Mouse (Mus musculus) layer of hippocampus, adult 2 months (tissue): Measurements from ENCODE around the gene Dnm3. TPM values are rescaled to one million over a fixed set of nuclear protein-coding genes. Genes with fewer than 3 reads are reported as not detected.

Experiments
- DNase-seq, 2 experiments: peaks; one replicate each; pipeline ENCODE4 v3.0.0; 2022; ENCODE audit warnings: low spot score in 2 of 2
- H3K27ac ChIP-seq: fragments of 200-600 bp; 2 replicates; pipeline ENCODE4 v1.8.1; 2022
- H3K4me3 ChIP-seq: fragments of 200-600 bp; 2 replicates; pipeline ENCODE4 v1.8.1; 2022; ENCODE audit warnings: mild to moderate bottlenecking
- CTCF ChIP-seq: fragments of 200-600 bp; conservative IDR thresholded peaks from 2 replicates; pipeline ENCODE4 v1.8.1; 2022; ENCODE audit warnings: antibody characterized with exemption, mild to moderate bottlenecking, moderate library complexity
- long read RNA-seq, 2 experiments: library from polyadenylated mRNA; stranded (forward); transcript quantifications; one replicate each; pipeline ENCODE4 v2.0.0; 2021; ENCODE audit warnings: borderline mapping rate in 2 of 2
- total RNA-seq, 2 experiments: library from RNA; stranded (reverse); gene quantifications; 2 replicates each; pipeline ENCODE4 v1.2.3; 2021

Dnm3 gene
- 10 to 100 TPM; 78.5 to 79.1 TPM for total RNA-seq
- long read RNA-seq, experiment 1, full-length matches to known transcripts, result 1 of 47 reads
- long read RNA-seq, experiment 1, partial matches to known transcripts, result 0 of 47 reads
- long read RNA-seq, experiment 1, other reads (novel, unspliced or antisense), result 46 of 47 reads
- long read RNA-seq, experiment 2, partial matches to known transcripts, result 12 of 41 reads
- long read RNA-seq, experiment 2, other reads (novel, unspliced or antisense), result 29 of 41 reads

GRCm38 (mm10) chr1:162477246-162478209 is at the start of gene Dnm3:
Dnm3 (minus strand) TSS chr1:162478034.
- peak; percentile 88 to 91 for DNase-seq
- Histone ChIP-seq H3K27ac (peak within 1 kb of the TSS; percentile 92), H3K4me3 (peak within 1 kb of the TSS; percentile 95)
- TF ChIP-seq CTCF, result peak; percentile 70

GRCm38 (mm10) chr1:162515116-162515515 is 37.3 kb upstream of the Dnm3 start:
- TF ChIP-seq CTCF, result no peak
- H3K4me3 ChIP-seq, result no peak overlapping the region
- H3K27ac ChIP-seq, result no peak overlapping the region
- no peak for DNase-seq

GRCm38 (mm10) chr1:162510013-162510356 is 32.2 kb upstream of the Dnm3 start:
- no peak for TF ChIP-seq CTCF
- Histone ChIP-seq H3K27ac (peak overlapping the region; percentile 33; the same call in 1 of the 2 replicates), H3K4me3 (no peak overlapping the region)
- no peak for DNase-seq

- no peak for TF ChIP-seq CTCF
- DNase-seq, result no peak
- peak overlapping the region; percentile 33; the same call in 1 of the 2 replicates for H3K27ac ChIP-seq
- H3K4me3 ChIP-seq, result no peak overlapping the region
Measured at GRCm38 (mm10) chr1:162509329-162510012, 31.6 kb upstream of the Dnm3 start.

- H3K27ac ChIP-seq, result no peak overlapping the region
- no peak overlapping the region for H3K4me3 ChIP-seq
- DNase-seq, result no peak
- TF ChIP-seq CTCF, result no peak
Measured at GRCm38 (mm10) chr1:162508211-162509005, 30.6 kb upstream of the Dnm3 start.

- Histone ChIP-seq H3K4me3 (no peak overlapping the region), H3K27ac (no peak overlapping the region)
- no peak for TF ChIP-seq CTCF
- DNase-seq, result no peak
Measured at GRCm38 (mm10) chr1:162506516-162506915, 28.7 kb upstream of the Dnm3 start.

GRCm38 (mm10) chr1:162505649-162506048 is 27.8 kb upstream of the Dnm3 start:
- no peak for DNase-seq
- Histone ChIP-seq H3K27ac (no peak overlapping the region), H3K4me3 (no peak overlapping the region)
- TF ChIP-seq CTCF, result no peak

GRCm38 (mm10) chr1:162476531-162477080 is 1.2 kb downstream of the Dnm3 start:
- peak overlapping the region; percentile 70; the same call in 1 of the 2 replicates for H3K27ac ChIP-seq

GRCm38 (mm10) chr1:162472949-162473348 is 4.9 kb downstream of the Dnm3 start:
- Histone ChIP-seq H3K27ac (no peak overlapping the region), H3K4me3 (no peak overlapping the region)
- no peak for DNase-seq
- TF ChIP-seq CTCF, result no peak

More at GRCm38 (mm10) chr1:162476531-162477080, 1.2 kb downstream of the Dnm3 start:
- DNase-seq, result no peak
- peak overlapping the region; percentile 95 for H3K4me3 ChIP-seq
- TF ChIP-seq CTCF, result no peak

- TF ChIP-seq CTCF, result no peak
- Histone ChIP-seq H3K27ac (no peak overlapping the region), H3K4me3 (no peak overlapping the region)
- no peak for DNase-seq
Measured at GRCm38 (mm10) chr1:162471089-162471488, 6.7 kb downstream of the Dnm3 start.

- no peak for TF ChIP-seq CTCF
- no peak overlapping the region for H3K27ac ChIP-seq
- no peak overlapping the region for H3K4me3 ChIP-seq
- DNase-seq, result no peak
Measured at GRCm38 (mm10) chr1:162469752-162470280, 8.0 kb downstream of the Dnm3 start.

GRCm38 (mm10) chr1:162463676-162464075 is 14.2 kb downstream of the Dnm3 start:
- H3K27ac ChIP-seq, result no peak overlapping the region

More at GRCm38 (mm10) chr1:162463676-162464075, 14.2 kb downstream of the Dnm3 start:
- no peak for DNase-seq
- no peak overlapping the region for H3K4me3 ChIP-seq
- no peak for TF ChIP-seq CTCF
